Mouse (Mus musculus) CD4-positive, CD25-positive, alpha-beta regulatory T cell, adult 4 months (primary cell): ENCODE measurements at regions not wholly inside any gene's neighbourhood (a gene's known extent, or its start where the extent isn't known, plus 50 kb on each side); places are given as distances from the start of the nearest gene placed in this dataset.

Experiments used
- ATAC-seq: one replicate; pipeline ENCODE4 v1.8.0; 2017

DNA sequence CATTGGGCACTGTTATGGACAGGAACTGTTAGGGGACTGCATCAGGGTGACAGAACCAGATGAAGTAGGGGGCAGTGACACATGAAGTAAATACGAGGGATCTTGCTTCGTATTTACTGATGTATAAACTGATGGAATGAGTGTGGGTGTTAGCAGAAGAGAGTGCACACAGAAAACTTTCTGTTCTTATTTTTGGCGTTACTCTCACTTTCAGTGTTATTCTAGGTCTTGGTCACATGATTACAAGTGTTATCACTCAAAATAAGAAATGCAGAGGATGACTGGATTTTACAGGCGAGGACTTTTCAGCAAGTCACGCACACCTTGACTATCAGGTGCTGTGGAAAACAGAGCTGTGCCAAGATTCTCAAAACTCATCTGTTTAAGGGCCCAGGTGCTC is 185.6 kb upstream of the Arhgap24 start:
- ATAC-seq, result no peak

GRCm38 (mm10) chr5:102306309-102306708 is 174.9 kb upstream of the Arhgap24 start:
- no peak for ATAC-seq

- no peak for ATAC-seq
These were observed 174.5 kb upstream of the Arhgap24 start for GRCm38 (mm10) chr5:102306718-102307117.

DNA sequence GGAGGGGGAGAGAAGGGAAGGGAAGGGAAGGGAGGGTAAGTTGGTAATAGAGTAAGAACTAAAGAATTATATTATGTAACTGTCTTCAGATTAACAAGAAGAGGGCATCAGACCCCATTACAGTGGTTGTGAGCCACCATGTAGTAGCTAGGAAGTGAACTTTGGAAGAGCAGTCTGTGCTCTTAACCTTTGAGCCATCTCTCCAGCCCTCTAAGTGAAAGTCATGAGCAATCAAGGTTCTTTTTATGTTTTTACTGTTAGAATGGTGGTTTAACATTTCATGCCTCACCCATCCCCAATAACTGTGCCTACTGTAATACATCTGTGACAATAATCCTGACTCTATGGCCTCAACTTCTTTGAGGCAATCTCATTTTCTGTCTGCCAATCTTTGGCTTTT is 169.6 kb upstream of the Arhgap24 start:
- no peak for ATAC-seq

- no peak for ATAC-seq
These were observed 152.9 kb upstream of the Arhgap24 start for GRCm38 (mm10) chr5:102328197-102328784.

GRCm38 (mm10) chr5:102333894-102334293 is 147.3 kb upstream of the Arhgap24 start:
- ATAC-seq, result no peak

- ATAC-seq, result no peak
These were observed 146.6 kb upstream of the Arhgap24 start for GRCm38 (mm10) chr5:102334442-102335197.

DNA sequence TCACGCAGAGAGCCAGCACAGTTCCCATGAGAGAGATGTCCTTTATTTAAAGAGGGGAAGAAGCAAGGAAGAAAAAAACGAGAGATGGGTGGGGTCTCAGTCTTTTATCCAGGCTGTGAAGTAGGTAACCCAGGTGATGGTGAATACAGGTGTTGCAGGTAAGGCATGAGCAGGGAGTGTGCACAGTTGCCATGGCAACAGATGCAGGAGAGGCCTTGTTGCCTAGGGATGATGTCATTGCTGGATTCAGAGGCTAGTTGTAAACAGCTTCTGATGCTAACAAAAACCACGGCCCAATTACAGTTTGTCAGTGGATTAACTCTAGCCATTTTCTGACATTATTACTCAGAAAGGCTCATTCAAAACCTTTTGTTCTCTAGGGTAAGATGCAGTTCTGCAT is 114.7 kb upstream of the Arhgap24 start:
- ATAC-seq, result no peak

- ATAC-seq, result peak; percentile 97
These were observed 107.8 kb upstream of the Arhgap24 start for GRCm38 (mm10) chr5:102373309-102373971.

GRCm38 (mm10) chr5:102373972-102374755 is 107.0 kb upstream of the Arhgap24 start:
- no peak for ATAC-seq

- no peak for ATAC-seq
These were observed 105.9 kb upstream of the Arhgap24 start for GRCm38 (mm10) chr5:102375339-102375738.

DNA sequence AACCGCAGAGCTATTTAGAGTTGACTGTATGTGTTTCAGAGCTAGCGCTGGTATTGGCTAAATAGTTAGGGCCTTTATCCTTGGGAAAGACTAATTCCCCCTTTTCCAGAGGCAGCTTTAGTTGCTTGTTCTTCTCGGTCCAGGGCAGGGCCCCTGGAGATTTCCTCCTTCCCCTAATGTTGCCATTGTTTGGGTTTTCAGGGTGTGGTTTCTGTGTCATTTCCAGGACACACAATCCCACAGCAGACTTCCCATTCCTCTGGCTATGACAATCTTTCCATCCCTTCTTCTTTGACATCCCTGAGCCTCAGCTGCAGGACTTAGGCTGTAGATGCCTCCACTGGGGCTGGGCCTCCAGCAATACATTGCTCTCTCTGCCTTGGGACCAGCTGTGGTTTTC is 87.2 kb upstream of the Arhgap24 start:
- no peak for ATAC-seq

DNA sequence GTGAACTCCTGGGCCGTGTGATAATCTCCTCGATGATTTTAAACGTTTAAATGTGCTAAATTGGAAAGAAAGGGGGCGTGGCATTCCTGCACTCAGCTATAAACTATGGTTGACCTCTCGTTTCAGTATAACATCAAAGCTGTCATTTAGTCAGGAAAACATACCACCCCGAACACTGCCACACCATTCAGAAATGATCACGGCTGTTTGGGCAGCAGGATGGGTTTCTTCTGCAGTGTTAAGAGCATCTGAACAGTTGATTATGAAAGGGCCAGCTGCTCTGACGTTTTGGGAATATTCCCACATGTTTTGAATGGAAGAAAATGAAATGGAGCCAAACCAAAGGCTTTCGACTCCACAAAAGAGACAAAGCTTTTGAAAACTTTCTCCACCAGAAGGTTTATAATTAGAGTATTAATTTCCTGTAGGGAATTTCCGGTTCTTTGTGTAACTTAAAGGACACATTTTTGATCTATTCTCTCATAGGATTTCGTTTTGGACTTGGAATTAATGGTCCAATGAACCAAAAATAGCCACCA is 85.5 kb upstream of the Arhgap24 start:
- no peak for ATAC-seq

- no peak for ATAC-seq
These were observed 82.2 kb upstream of the Arhgap24 start for GRCm38 (mm10) chr5:102399006-102399405.

DNA sequence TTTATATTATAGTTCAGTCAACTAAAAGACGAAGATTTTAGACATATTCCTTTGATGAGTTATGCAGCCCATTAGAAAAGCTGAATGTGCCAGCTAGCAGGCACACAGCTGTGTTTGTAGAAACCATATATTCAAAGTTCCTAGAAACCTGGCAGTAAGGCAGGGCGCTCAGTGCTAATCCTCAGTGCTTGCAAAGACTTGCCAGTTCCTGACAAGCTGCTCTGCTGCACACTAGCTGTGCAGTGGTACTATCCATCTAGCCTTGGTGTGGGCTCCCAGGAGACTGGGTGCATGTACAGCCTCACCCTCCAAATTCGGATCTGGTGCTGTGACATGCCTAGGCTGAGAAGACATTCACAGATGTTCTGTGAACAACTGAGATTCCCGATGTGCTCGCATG is 63.5 kb upstream of the Arhgap24 start:
- no peak for ATAC-seq

DNA sequence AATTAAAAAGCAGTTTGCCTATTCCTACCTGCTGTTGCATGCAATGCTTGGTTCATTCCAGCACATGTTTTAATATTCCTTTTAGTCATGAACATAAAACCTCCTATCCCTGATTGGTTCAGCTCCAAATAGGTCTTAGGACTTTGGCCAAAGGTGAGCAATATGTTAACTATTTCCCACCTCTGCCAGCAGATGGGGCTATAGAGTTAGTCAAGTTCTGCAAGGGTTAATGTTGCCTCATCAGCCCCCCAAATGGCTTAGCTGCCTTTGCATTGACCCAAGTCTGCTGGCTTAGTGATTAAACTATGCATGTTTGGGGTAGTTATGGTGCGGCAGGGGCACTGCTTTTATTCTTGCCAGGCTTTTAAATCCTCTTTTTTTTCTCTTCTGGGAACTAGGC is 62.1 kb upstream of the Arhgap24 start:
- ATAC-seq, result no peak

DNA sequence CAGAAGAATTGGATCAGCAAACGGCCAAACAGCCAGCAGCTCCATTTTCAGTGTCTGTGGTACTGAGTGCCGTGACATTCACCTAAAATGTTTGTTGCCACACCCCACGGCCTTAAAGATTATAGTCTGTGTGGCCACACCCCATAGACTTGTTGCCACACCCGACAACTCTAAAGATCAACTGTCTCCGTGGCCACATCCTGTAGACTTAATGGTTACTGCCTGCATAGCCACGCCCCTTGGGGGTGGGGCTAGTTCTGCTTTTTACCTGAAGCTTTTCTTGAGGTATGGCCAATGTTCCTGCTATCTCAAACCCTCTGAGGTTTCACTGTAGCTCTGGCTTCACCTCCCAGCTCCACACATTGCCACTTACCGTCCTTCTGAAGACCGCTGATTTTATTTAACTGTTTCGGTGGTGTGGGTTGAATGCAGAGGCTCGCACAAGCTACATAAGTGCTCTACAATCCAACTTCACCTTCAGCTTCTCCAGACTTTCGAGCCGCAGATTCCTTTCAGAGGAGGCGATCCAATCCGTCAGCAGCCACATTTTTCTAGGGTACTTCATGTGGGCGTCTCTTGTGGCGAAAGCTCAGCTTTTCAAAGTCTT is 56.5 kb upstream of the Arhgap24 start:
- ATAC-seq, result no peak

DNA sequence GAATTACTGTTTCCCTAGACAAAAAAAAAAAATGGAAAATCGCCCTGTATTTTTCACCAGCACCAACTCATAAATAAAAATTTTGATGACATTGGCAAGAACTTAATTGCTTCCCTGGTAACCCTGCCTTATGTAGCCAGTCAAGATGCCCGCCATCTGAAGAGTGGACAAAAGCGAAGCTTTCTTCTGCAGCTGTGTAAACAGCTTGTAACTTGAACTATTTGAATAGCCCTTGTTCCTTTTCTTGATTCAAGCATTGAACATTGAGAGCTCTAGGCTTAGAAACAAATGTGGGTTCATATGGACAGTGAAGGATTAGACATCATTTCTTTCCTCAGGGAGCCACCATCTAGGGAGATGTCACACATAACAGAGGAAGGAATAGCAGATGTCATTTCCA is 52.9 kb upstream of the Arhgap24 start:
- no peak for ATAC-seq
